Mouse (Mus musculus) ovary, postnatal 36 days (tissue): ENCODE measurements around the gene Fam174b.

Experiments
- DNase-seq: peaks from one replicate; pipeline ENCODE4 v3.0.0; 2022; ENCODE audit warnings: low spot score, mixed read lengths

Fam174b gene

GRCm38 (mm10) chr7:73740111-73741035 lies at the start of gene Fam174b:
Gene Fam174b, plus strand, starts transcription at chr7:73740302.
- DNase-seq: peak; percentile 49

GRCm38 (mm10) chr7:73697092-73697491 lies 43.0 kb upstream of the Fam174b start:
- DNase-seq: no peak

GRCm38 (mm10) chr7:73704305-73704704 lies 35.8 kb upstream of the Fam174b start:
- DNase-seq: no peak

- DNase-seq: no peak
These were observed 26.6 kb upstream of the Fam174b start for GRCm38 (mm10) chr7:73713506-73713905.

- no peak for DNase-seq
These were observed 24.0 kb upstream of the Fam174b start for GRCm38 (mm10) chr7:73715928-73716749.

GRCm38 (mm10) chr7:73716841-73717240 lies 23.3 kb upstream of the Fam174b start:
- no peak for DNase-seq

GRCm38 (mm10) chr7:73718031-73718430 lies 22.1 kb upstream of the Fam174b start:
- DNase-seq: no peak

GRCm38 (mm10) chr7:73718497-73719007 lies 21.6 kb upstream of the Fam174b start:
- DNase-seq: no peak

- DNase-seq: peak; percentile 8
These were observed 19.1 kb upstream of the Fam174b start for GRCm38 (mm10) chr7:73721046-73721445.

GRCm38 (mm10) chr7:73721764-73722163 lies 18.3 kb upstream of the Fam174b start:
- DNase-seq: no peak

GRCm38 (mm10) chr7:73729913-73730312 lies 10.2 kb upstream of the Fam174b start:
- no peak for DNase-seq

GRCm38 (mm10) chr7:73730430-73731022 lies 9.6 kb upstream of the Fam174b start:
- DNase-seq: no peak

- no peak for DNase-seq
These were observed 4.1 kb upstream of the Fam174b start for GRCm38 (mm10) chr7:73736046-73736445.

GRCm38 (mm10) chr7:73741392-73741791 lies 1.3 kb downstream of the Fam174b start:
- no peak for DNase-seq

GRCm38 (mm10) chr7:73741841-73742240 lies 1.7 kb downstream of the Fam174b start:
- DNase-seq: no peak

GRCm38 (mm10) chr7:73743144-73743543 lies 3.0 kb downstream of the Fam174b start:
- no peak for DNase-seq

- no peak for DNase-seq
These were observed 3.8 kb downstream of the Fam174b start for GRCm38 (mm10) chr7:73743831-73744370.

GRCm38 (mm10) chr7:73745903-73746302 lies 5.8 kb downstream of the Fam174b start:
- no peak for DNase-seq

GRCm38 (mm10) chr7:73746836-73747235 lies 6.7 kb downstream of the Fam174b start:
- no peak for DNase-seq

- DNase-seq: no peak
These were observed 7.4 kb downstream of the Fam174b start for GRCm38 (mm10) chr7:73747531-73747930.

GRCm38 (mm10) chr7:73748437-73749108 lies 8.5 kb downstream of the Fam174b start:
- no peak for DNase-seq
